Mouse (Mus musculus): Measurements from ENCODE around the gene Tiprl.

Gene Tiprl

GRCm38 (mm10) chr1:165236321-165237298 is at the start of gene Tiprl:
Tiprl (minus strand) TSS chr1:165236996.
- CTCF ChIA-PET = no interaction called here

GRCm38 (mm10) chr1:165284096-165284495 is 47.3 kb upstream of the Tiprl start:
- CTCF ChIA-PET = no interaction called here

- CTCF ChIA-PET = no interaction called here
Measured at GRCm38 (mm10) chr1:165282967-165283345, 46.2 kb upstream of the Tiprl start.

- CTCF ChIA-PET = no interaction called here
Measured at GRCm38 (mm10) chr1:165282222-165282966, 45.6 kb upstream of the Tiprl start.

- CTCF ChIA-PET = no interaction called here
Measured at GRCm38 (mm10) chr1:165281351-165282221, 44.8 kb upstream of the Tiprl start.

GRCm38 (mm10) chr1:165280741-165281140 is 43.9 kb upstream of the Tiprl start:
- CTCF ChIA-PET = no interaction called here

GRCm38 (mm10) chr1:165274946-165275345 is 38.1 kb upstream of the Tiprl start:
- CTCF ChIA-PET = no interaction called here

GRCm38 (mm10) chr1:165252027-165252671 is 15.4 kb upstream of the Tiprl start:
- CTCF ChIA-PET = interaction anchor here (0.9 kb wide), 1 partner anchor 119 kb away, joined by 12 read pairs; no protein-coding TSS in a partner anchor

- CTCF ChIA-PET = no interaction called here
Measured at GRCm38 (mm10) chr1:165250546-165250945, 13.8 kb upstream of the Tiprl start.

- CTCF ChIA-PET = no interaction called here
Measured at GRCm38 (mm10) chr1:165248842-165249241, 12.0 kb upstream of the Tiprl start.

GRCm38 (mm10) chr1:165247788-165248187 is 11.0 kb upstream of the Tiprl start:
- CTCF ChIA-PET = no interaction called here

- CTCF ChIA-PET = no interaction called here
Measured at GRCm38 (mm10) chr1:165247085-165247484, 10.3 kb upstream of the Tiprl start.

- CTCF ChIA-PET = no interaction called here
Measured at GRCm38 (mm10) chr1:165246587-165246986, 9.8 kb upstream of the Tiprl start.

- CTCF ChIA-PET = no interaction called here
Measured at GRCm38 (mm10) chr1:165235846-165236245, 950 bp downstream of the Tiprl start.

- CTCF ChIA-PET = no interaction called here
Measured at GRCm38 (mm10) chr1:165233806-165234205, 3.0 kb downstream of the Tiprl start.

- CTCF ChIA-PET = no interaction called here
Measured at GRCm38 (mm10) chr1:165230691-165231090, 6.1 kb downstream of the Tiprl start.

- CTCF ChIA-PET = interaction anchor here (0.7 kb wide), 1 partner anchor 1700 kb away, joined by 4 read pairs; no protein-coding TSS in a partner anchor
Measured at GRCm38 (mm10) chr1:165229577-165229976, 7.2 kb downstream of the Tiprl start.

- CTCF ChIA-PET = interaction anchor here (0.6 kb wide), 1 partner anchor 916 kb away, joined by 4 read pairs; no protein-coding TSS in a partner anchor
Measured at GRCm38 (mm10) chr1:165217023-165217589, 19.7 kb downstream of the Tiprl start.

GRCm38 (mm10) chr1:165215831-165216230 is 21.0 kb downstream of the Tiprl start:
- CTCF ChIA-PET = no interaction called here

- CTCF ChIA-PET = no interaction called here
Measured at GRCm38 (mm10) chr1:165205591-165205990, 31.2 kb downstream of the Tiprl start.

- CTCF ChIA-PET = no interaction called here
Measured at GRCm38 (mm10) chr1:165203488-165204035, 33.2 kb downstream of the Tiprl start.

Measured in spleen, embryonic (tissue).